Mouse (Mus musculus) hindbrain, embryonic 15.5 days (tissue): ENCODE measurements around the gene Nim1k. TPM values are rescaled to one million over a fixed set of nuclear protein-coding genes. Genes with fewer than 3 reads are reported as not detected.
"Not testable (repeated sequence)": the region's sequence is repeated elsewhere in the genome, so short reads cannot be mapped to it uniquely, and the experiment has no call there.

Experiments used
- ATAC-seq: fragments of 200-750 bp; cut with Nextera tagmentation; 2 replicates; pipeline ENCODE4 v1.8.0; 2017; ENCODE audit warnings: low read depth, moderate number of reproducible peaks, moderate TSS enrichment; ENCODE audit not compliant: low FRiP score
- H3K27ac ChIP-seq: fragments of 300-500 bp; sonication (generic); replicated peaks from 2 replicates; pipeline ENCODE4 v1.5.1; 2015; ENCODE audit warnings: mild to moderate bottlenecking, inconsistent platforms
- H3K27me3 ChIP-seq: fragments of 300-500 bp; sonication (generic); 2 replicates; pipeline ENCODE4 v1.6.1; 2015; ENCODE audit warnings: control low read depth, inconsistent platforms
- H3K36me3 ChIP-seq: fragments of 300-500 bp; sonication (generic); 2 replicates; pipeline ENCODE4 v1.6.1; 2015; ENCODE audit warnings: control low read depth, inconsistent platforms
- H3K4me1 ChIP-seq: fragments of 300-500 bp; sonication (generic); replicated peaks from 2 replicates; pipeline ENCODE4 v1.6.1; 2015; ENCODE audit warnings: control low read depth, inconsistent platforms
- H3K4me2 ChIP-seq: fragments of 300-500 bp; sonication (generic); 2 replicates; pipeline ENCODE4 v1.6.1; 2015; ENCODE audit warnings: moderate library complexity, mild to moderate bottlenecking, inconsistent platforms
- H3K4me3 ChIP-seq: fragments of 300-500 bp; sonication (generic); 2 replicates; pipeline ENCODE4 v1.5.1; 2015; ENCODE audit warnings: mild to moderate bottlenecking, inconsistent platforms
- H3K9ac ChIP-seq: fragments of 300-500 bp; sonication (generic); 2 replicates; pipeline ENCODE4 v1.6.1; 2015; ENCODE audit warnings: inconsistent platforms
- H3K9me3 ChIP-seq: fragments of 300-500 bp; sonication (generic); 2 replicates; pipeline ENCODE4 v1.6.1; 2016; ENCODE audit warnings: control low read depth, inconsistent platforms
- WGBS: fragments of 180-500 bp; shearing (Covaris S2); methylation state at CpG from one replicate; pipeline ENCODE4 v1.1.7; 2015; 5-methylcytosine and 5-hydroxymethylcytosine counted together
- polyA plus RNA-seq: library from polyadenylated mRNA; unstranded; fragments of >200 nt; fragmentation: Nextera tagmentation; extraction: Ambion mirVana; gene quantifications from 2 replicates; pipeline ENCODE4 v1.2.1, GENCODE M21; 2015

Gene Nim1k
- polyA plus RNA-seq, 1 experiment from 2014 or later = 5.4 TPM

DNA sequence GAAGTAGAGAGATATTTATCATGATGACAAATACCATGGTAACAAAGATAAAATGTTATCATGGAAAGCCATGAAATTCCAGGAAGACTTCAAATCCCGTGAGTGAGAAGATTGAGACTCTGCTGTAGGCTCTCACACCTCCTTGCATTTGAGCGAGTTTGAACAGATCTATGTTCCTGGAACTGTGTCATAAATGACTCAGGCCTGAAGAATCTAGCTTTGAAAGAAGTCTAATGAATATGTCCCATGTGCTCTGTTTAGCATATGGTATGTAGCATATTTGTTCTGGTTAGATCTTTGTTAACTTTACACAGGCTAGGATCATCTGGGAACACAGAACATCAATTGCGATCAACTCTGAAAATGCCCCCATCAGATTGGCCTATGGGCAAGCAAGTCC is 33.2 kb downstream of the Nim1k start:
- Histone ChIP-seq H3K4me3 (no peak overlapping the region), H3K4me1 (no peaks in the 10 kb centered on the region), H3K27ac (no peak overlapping the region), H3K27me3 (no peaks in the 10 kb centered on the region), H3K36me3 (no peaks in the 10 kb centered on the region), H3K9ac (no peak overlapping the region), H3K4me2 (no peak overlapping the region), H3K9me3 (no peaks in the 10 kb centered on the region)
- no peak for ATAC-seq
- WGBS = 87% methylated on average over 3 of the region's 3 CpGs

DNA sequence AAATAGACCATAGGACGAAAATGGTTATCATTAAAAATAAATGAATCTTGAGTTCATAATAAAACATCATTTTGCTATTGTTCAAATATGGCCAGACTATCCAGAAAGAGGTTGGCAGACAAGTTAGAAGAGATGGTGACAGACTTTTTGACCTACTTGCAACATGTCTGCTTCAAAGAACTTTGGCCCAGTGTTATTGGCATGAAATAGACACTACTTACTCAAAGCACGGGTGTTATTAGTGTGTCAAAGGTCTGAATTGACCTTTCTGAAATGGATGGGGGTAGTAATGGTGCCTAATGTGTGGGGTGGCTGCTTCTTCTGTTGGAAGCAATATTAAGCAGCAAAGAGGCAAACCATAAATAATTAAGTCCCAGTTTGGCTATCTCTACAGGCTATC is 39.6 kb downstream of the Nim1k start:
- WGBS = 90% methylated on average over 2 of the region's 2 CpGs
- Histone ChIP-seq H3K27me3 (no peaks in the 10 kb centered on the region), H3K27ac (no peak overlapping the region)

DNA sequence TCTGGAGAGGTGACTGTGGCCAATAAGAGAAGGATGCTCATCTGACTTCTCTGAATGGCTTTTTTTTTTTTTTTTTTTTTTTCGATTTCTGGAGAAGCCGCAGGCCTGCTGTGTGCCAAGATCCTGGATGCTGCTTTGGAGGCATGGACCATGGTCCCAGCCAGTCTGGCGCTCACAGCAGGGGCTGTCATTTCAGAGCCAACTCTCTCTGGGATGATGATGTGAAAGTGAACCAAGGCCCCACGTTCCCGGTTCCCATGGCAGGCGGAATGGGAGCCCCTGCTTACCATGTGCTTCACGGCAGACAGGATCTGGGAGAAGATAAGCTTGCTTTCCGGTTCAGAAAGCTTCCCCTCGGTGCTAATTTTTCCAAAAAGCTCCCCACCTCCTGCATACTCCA is 41.9 kb downstream of the Nim1k start:
- no peaks in the 10 kb centered on the region for H3K9me3 ChIP-seq
- WGBS = 56% methylated on average over 9 of the region's 9 CpGs
- 0 out of 2 replicates have a peak, but pooled peaks have one; percentile 2 for ATAC-seq
- H3K27me3 ChIP-seq = no peaks in the 10 kb centered on the region
- no peak overlapping the region for H3K27ac ChIP-seq
- H3K4me3 ChIP-seq = no peak overlapping the region
- no peaks in the 10 kb centered on the region for H3K4me1 ChIP-seq
- H3K4me2 ChIP-seq = no peak overlapping the region
- H3K9ac ChIP-seq = no peak overlapping the region
- peaks cover 32% of the 10 kb centered on the region for H3K36me3 ChIP-seq

More for the DNA sequence above, 39.6 kb downstream of the Nim1k start:
- H3K4me1 ChIP-seq = no peaks in the 10 kb centered on the region
- ATAC-seq = no peak
- H3K4me2 ChIP-seq = no peak overlapping the region
- peaks cover 12% of the 10 kb centered on the region for H3K36me3 ChIP-seq
- H3K9me3 ChIP-seq = no peaks in the 10 kb centered on the region
- H3K4me3 ChIP-seq = no peak overlapping the region
- H3K9ac ChIP-seq = no peak overlapping the region

DNA sequence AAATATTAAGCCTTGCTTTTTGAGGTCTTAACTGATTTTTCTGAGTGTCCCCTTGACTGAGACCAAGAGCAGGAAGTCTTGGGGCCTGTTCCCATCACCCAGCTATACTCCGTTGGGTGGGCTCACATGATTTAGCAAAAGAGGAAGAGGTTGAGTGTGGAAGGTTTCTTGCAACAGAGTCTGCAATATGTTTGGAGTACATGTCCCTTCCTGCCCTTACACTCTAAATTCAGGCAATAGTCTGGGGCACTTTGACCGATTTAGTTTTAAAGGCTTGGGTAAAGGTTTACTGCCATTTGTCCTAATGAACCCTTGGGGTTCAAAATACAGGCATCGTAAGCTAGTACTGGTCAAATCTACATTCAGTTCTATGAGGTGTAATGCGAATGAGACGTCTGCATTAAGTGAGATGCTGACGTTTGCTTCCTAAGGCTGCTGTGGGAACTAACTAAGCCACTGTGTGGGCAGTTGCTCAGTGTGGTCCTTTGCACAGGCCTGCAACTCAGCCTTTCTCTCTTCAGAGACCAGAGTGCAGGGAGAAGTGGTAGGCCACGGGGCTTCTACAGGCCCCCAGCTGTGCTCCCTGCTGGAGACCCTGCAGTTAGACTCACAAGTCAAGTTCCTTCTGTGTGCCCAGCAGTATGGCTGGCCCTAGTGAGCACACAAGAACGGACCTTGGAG is 42.4 kb downstream of the Nim1k start:
- peaks cover 37% of the 10 kb centered on the region for H3K36me3 ChIP-seq
- no peaks in the 10 kb centered on the region for H3K27me3 ChIP-seq
- ATAC-seq = 0 out of 2 replicates have a peak, but pooled peaks have one; percentile 6
- H3K4me1 ChIP-seq = no peaks in the 10 kb centered on the region
- WGBS = 68% methylated on average over 8 of the region's 8 CpGs
- H3K4me2 ChIP-seq = no peak overlapping the region
- H3K4me3 ChIP-seq = no peak overlapping the region
- H3K27ac ChIP-seq = no peak overlapping the region
- no peaks in the 10 kb centered on the region for H3K9me3 ChIP-seq
- no peak overlapping the region for H3K9ac ChIP-seq

DNA sequence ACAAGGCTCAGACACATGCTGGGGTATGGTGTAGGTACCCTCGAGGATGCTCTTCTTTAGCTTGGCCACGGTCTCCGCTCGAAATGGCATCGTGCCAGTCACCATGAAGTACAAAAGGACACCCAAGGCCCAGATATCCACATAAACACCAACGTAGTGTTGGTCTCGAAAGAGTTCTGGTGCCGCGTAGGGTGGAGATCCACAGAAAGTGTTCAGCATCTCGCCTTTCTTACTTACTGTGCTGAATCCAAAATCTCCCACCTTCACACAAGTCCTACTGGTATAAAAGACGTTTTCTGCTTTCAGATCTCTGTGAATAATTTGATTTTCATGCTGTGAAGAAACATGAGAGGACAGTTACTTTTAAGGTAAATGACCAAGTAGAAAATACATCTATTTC is 43.2 kb downstream of the Nim1k start:
- H3K4me2 ChIP-seq = no peak overlapping the region
- ATAC-seq = no peak
- no peak overlapping the region for H3K9ac ChIP-seq
- WGBS = 88% methylated on average over 11 of the region's 11 CpGs
- H3K27me3 ChIP-seq = no peaks in the 10 kb centered on the region
- no peak overlapping the region for H3K27ac ChIP-seq
- H3K36me3 ChIP-seq = peaks cover 40% of the 10 kb centered on the region
- H3K4me1 ChIP-seq = no peaks in the 10 kb centered on the region
- H3K4me3 ChIP-seq = no peak overlapping the region
- H3K9me3 ChIP-seq = no peaks in the 10 kb centered on the region

DNA sequence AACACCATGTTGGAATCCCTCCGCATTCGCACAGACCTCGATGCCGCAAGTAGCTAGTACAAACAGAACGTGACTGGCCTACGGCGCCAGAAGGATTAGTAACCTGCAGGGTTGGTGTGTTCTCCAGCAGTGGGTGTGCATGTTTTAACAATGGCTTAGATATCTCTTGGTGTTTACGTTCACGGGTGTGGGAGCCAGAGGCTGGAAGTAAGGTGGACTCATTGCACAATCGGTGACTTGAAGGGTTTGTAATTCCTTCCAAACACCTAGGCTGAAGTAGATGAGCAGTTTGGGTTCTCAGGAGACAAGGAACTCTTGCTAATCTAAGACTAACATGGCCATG is 45.4 kb downstream of the Nim1k start:
- ATAC-seq = no peak

DNA sequence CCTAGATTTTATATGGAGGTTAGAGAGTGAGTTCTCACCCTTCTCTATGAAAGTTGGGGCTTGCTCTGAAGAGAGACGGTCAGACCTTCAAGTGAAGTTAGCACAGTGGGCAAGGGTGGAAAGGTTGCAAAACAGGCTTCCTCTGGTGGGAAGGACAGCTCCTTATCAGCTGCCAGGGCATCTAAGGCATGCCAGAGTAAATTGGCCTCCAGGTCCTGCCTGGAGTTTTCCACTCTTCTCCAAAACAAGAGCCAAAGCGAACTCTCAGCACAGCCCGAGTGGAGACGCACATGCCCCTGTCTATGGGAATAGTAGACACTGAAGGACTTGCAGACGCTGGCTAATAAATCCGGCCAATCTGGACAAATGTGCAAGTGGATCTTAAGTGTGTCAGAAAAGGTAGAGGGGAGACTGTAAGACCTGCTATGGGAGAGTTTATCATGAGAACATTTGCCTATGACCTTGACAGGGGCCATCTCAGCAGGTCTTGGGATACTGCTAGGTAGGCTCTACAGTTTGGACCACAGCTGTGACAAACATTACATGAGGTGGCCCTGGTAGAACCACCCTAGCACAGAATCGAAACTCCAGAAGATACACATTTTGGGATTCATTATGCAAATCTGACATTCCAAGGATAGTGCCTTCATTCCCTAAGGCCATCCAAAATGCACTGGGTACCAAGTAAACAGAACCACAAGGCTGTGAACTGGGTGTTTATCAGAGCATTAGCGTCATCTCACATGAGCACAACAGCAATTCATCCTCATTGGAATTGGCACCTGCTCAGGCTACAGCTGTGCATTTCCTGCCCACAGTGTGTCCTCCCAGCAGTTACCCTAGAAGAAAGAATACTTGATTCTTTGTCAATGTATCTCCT is 46.1 kb downstream of the Nim1k start:
- Histone ChIP-seq H3K36me3 (peaks cover 64% of the 10 kb centered on the region), H3K4me2 (no peak overlapping the region), H3K27ac (no peak overlapping the region), H3K4me3 (no peak overlapping the region), H3K9ac (no peak overlapping the region), H3K9me3 (no peaks in the 10 kb centered on the region), H3K4me1 (no peaks in the 10 kb centered on the region), H3K27me3 (no peaks in the 10 kb centered on the region)
- no peak; the same call in 1 of the 2 replicates for ATAC-seq
- 86% methylated on average over 8 of the region's 8 CpGs for WGBS

More for the DNA sequence above, 45.4 kb downstream of the Nim1k start:
- Histone ChIP-seq H3K27me3 (no peaks in the 10 kb centered on the region), H3K4me2 (no peak overlapping the region), H3K36me3 (peaks cover 58% of the 10 kb centered on the region), H3K4me1 (no peaks in the 10 kb centered on the region), H3K27ac (no peak overlapping the region), H3K9me3 (no peaks in the 10 kb centered on the region), H3K9ac (no peak overlapping the region), H3K4me3 (no peak overlapping the region)
- 83% methylated on average over 10 of the region's 10 CpGs for WGBS

DNA sequence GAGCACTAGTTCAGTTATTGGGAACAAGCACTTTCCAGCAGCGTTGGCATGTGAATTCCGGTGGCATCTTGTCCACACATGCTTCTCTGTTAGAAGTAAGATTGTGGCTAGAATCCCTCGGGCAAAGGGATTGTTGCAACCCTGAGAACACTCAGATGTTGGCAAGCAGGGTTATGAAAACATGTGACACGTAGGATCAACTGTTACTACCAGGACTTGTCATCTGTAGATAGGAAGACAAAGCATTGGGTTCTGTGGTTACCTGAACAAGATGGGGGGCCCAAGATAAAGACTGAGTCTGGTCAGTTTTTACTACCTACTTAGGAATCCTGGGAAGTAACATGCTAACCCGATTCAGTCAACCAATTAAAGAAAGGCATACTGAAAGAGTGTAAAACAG is 46.7 kb downstream of the Nim1k start:
- 87% methylated on average over 5 of the region's 5 CpGs for WGBS

DNA sequence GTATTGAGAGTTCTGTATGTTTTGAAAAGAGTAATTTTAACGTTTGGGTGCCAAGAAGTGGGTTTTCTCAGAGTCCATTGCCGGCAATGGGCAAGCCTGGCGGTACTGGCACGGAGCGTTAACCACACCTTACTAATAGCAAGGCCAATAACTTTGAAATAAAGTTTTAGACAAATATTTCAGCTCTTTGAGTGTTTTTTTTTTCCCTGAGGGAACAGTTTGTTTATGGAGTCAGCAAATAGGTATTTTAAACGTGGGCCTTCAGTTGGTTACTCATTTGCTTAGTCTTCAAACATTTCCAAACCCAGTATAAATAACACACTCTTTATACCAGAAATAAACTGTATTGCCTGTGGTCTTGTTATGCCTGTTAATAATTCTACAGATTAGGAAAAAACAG is 47.8 kb downstream of the Nim1k start:
- no peak overlapping the region for H3K4me3 ChIP-seq
- ATAC-seq = no peak
- H3K27me3 ChIP-seq = no peaks in the 10 kb centered on the region
- no peak overlapping the region for H3K9ac ChIP-seq
- peaks cover 79% of the 10 kb centered on the region for H3K36me3 ChIP-seq
- no peak overlapping the region for H3K4me2 ChIP-seq
- WGBS = 90% methylated on average over 6 of the region's 6 CpGs
- H3K4me1 ChIP-seq = no peaks in the 10 kb centered on the region
- H3K9me3 ChIP-seq = no peaks in the 10 kb centered on the region
- no peak overlapping the region for H3K27ac ChIP-seq

More for the DNA sequence above, 46.7 kb downstream of the Nim1k start:
- no peak overlapping the region for H3K4me2 ChIP-seq
- H3K36me3 ChIP-seq = peaks cover 70% of the 10 kb centered on the region
- H3K4me3 ChIP-seq = no peak overlapping the region
- no peak overlapping the region for H3K9ac ChIP-seq
- no peak overlapping the region for H3K27ac ChIP-seq
- no peaks in the 10 kb centered on the region for H3K9me3 ChIP-seq
- H3K4me1 ChIP-seq = no peaks in the 10 kb centered on the region
- H3K27me3 ChIP-seq = no peaks in the 10 kb centered on the region
- ATAC-seq = no peak

DNA sequence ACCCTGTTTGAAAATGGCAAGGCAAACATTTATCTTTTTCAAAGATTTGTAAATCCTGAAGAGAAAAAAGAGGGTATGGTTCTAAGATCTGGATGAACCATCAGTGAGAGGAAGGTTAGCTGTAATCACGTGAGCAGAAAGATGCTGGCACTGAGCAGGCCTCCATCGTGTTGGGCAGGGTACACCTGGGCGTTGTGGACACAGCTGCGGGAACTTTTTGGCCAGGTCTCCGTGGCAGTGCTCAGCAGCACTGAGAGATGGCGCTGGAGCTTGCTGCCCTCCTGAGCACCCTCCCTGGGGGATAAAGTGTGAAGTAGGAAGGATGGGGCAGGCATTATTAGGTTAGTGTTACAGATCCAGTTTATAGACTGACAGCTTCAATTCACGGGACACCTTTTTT is 48.7 kb downstream of the Nim1k start:
- Histone ChIP-seq H3K4me2 (no peak overlapping the region), H3K36me3 (peaks cover 80% of the 10 kb centered on the region), H3K27ac (no peak overlapping the region), H3K4me1 (no peaks in the 10 kb centered on the region), H3K9ac (no peak overlapping the region), H3K27me3 (no peaks in the 10 kb centered on the region), H3K9me3 (no peaks in the 10 kb centered on the region), H3K4me3 (no peak overlapping the region)
- 75% methylated on average over 7 of the region's 7 CpGs for WGBS
- no peak for ATAC-seq

DNA sequence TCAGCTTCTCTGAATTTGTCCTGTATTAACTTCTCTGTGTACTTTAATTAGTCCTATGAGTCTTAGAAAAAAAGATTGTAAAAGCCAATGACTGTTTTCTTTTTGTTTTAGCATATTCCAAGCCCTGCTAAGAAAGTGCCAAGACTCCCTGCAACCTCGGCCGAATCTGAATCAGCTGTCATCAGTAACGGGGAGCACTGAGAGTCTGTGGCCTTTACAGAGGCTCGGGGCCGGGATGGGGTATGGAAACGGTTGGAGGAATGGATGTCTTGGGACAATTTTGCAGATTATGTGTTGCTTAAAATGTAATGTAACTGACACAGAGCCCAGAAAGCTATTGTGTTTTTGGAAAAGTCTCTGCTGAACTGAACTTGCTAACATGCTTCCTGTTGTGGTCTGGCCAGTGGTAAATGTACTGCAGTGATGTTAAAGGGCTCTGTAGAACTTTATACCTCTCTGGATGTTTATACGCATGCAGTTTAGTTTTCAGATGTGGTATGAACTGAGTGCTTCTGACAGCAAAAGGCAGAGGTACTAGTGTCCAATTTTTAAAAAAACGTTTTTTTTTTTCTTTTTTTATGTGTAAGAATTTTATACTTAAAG is 49.3 kb downstream of the Nim1k start:
- H3K9me3 ChIP-seq, H3K4me2 ChIP-seq, ATAC-seq, H3K4me3 ChIP-seq, H3K27ac ChIP-seq, H3K9ac ChIP-seq, H3K27me3 ChIP-seq, H3K4me1 ChIP-seq: not testable (repeated sequence)
- H3K36me3 ChIP-seq = peaks cover 80% of the 10 kb centered on the region
- WGBS = 88% methylated on average over 8 of the region's 8 CpGs

DNA sequence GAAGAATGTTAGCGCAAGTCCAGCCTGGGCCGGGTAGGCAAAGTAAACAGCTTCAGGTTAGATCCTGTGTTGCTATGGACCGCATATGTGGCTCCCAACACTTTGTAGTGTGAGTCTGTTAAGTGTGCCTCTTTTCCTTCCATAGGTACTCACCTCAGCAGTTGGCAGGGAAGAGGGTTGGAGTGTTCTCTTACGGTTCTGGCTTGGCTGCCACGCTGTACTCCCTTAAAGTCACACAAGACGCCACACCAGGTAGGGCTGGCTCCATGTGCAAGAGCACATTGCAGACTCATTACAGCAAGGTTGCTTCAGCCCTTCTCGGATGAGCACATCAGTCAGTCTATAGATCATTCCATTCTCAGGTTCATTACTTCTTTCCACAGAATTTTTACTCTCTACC is 51.4 kb downstream of the Nim1k start:
- no peak for ATAC-seq
- no peaks in the 10 kb centered on the region for H3K27me3 ChIP-seq
- WGBS = 93% methylated on average over 7 of the region's 7 CpGs
- no peak overlapping the region for H3K27ac ChIP-seq
- H3K4me3 ChIP-seq = no peak overlapping the region
- H3K9me3 ChIP-seq = no peaks in the 10 kb centered on the region
- H3K36me3 ChIP-seq = peaks cover 80% of the 10 kb centered on the region
- H3K4me1 ChIP-seq = no peaks in the 10 kb centered on the region
- no peak overlapping the region for H3K9ac ChIP-seq
- no peak overlapping the region for H3K4me2 ChIP-seq
